Mouse (Mus musculus) limb, embryonic 13.5 days (tissue): Measurements from ENCODE around the gene Papolg. TPM values are rescaled to one million over a fixed set of nuclear protein-coding genes. Genes with fewer than 3 reads are reported as not detected.

Experiments
- ATAC-seq: fragments of 200-750 bp; cut with Nextera tagmentation; 2 replicates; pipeline ENCODE4 v1.8.0; 2017; ENCODE audit warnings: low read depth, moderate number of reproducible peaks, moderate TSS enrichment; ENCODE audit not compliant: low FRiP score
- H3K27ac ChIP-seq: fragments of 300-500 bp; sonication (generic); 2 replicates; pipeline ENCODE4 v1.5.1; 2015; ENCODE audit warnings: inconsistent platforms, mild to moderate bottlenecking, moderate library complexity
- H3K27me3 ChIP-seq: fragments of 300-500 bp; sonication (generic); 2 replicates; pipeline ENCODE4 v1.6.1; 2015; ENCODE audit warnings: mild to moderate bottlenecking, inconsistent platforms
- H3K36me3 ChIP-seq: fragments of 300-500 bp; sonication (generic); 2 replicates; pipeline ENCODE4 v1.6.1; 2015; ENCODE audit warnings: inconsistent platforms, mild to moderate bottlenecking, moderate library complexity
- H3K4me1 ChIP-seq: fragments of 300-500 bp; sonication (generic); 2 replicates; pipeline ENCODE4 v1.6.1; 2015; ENCODE audit warnings: inconsistent platforms
- H3K4me2 ChIP-seq: fragments of 300-500 bp; sonication (generic); replicated peaks from 2 replicates; pipeline ENCODE4 v1.6.1; 2015; ENCODE audit warnings: inconsistent platforms, mild to moderate bottlenecking, moderate library complexity
- H3K4me3 ChIP-seq: fragments of 300-500 bp; sonication (generic); 2 replicates; pipeline ENCODE4 v1.5.1; 2015; ENCODE audit warnings: moderate library complexity, mild to moderate bottlenecking, inconsistent platforms
- H3K9ac ChIP-seq: fragments of 300-500 bp; sonication (generic); 2 replicates; pipeline ENCODE4 v1.6.1; 2015; ENCODE audit warnings: mild to moderate bottlenecking, inconsistent platforms
- H3K9me3 ChIP-seq: fragments of 300-500 bp; sonication (generic); 2 replicates; pipeline ENCODE4 v1.6.1; 2016; ENCODE audit warnings: inconsistent platforms
- WGBS: fragments of 180-500 bp; shearing (Covaris S2); methylation state at CpG from one replicate; pipeline ENCODE4 v1.1.7; 2015; 5-methylcytosine and 5-hydroxymethylcytosine counted together
- polyA plus RNA-seq: library from polyadenylated mRNA; unstranded; fragments of >200 nt; fragmentation: Nextera tagmentation; extraction: Ambion mirVana; gene quantifications from 2 replicates; pipeline ENCODE4 v1.2.1, GENCODE M21; 2015

Gene Papolg
- polyA plus RNA-seq, 1 experiment from 2014 or later = 20.3 TPM

GRCm38 (mm10) chr11:23846016-23846815, 48.8 kb downstream of the Papolg start:
- H3K4me3 ChIP-seq = no peak overlapping the region
- no peak for ATAC-seq
- no peaks in the 10 kb centered on the region for H3K9me3 ChIP-seq
- peaks cover 12% of the 10 kb centered on the region; the same call in 1 of the 2 replicates for H3K4me1 ChIP-seq
- 71% methylated on average over 22 of the region's 22 CpGs for WGBS
- no peak overlapping the region for H3K9ac ChIP-seq
- no peaks in the 10 kb centered on the region for H3K36me3 ChIP-seq
- no peak overlapping the region for H3K4me2 ChIP-seq
- H3K27ac ChIP-seq = no peak overlapping the region
- no peaks in the 10 kb centered on the region for H3K27me3 ChIP-seq

- Histone ChIP-seq H3K27ac (no peak overlapping the region), H3K9me3 (no peaks in the 10 kb centered on the region), H3K4me1 (no peaks in the 10 kb centered on the region), H3K27me3 (no peaks in the 10 kb centered on the region), H3K36me3 (no peaks in the 10 kb centered on the region), H3K4me2 (no peak overlapping the region), H3K4me3 (no peak overlapping the region), H3K9ac (no peak overlapping the region)
- ATAC-seq = no peak
- WGBS = 78% methylated on average over 3 of the region's 3 CpGs
Measured at GRCm38 (mm10) chr11:23823244-23823643, 71.8 kb downstream of the Papolg start.

GRCm38 (mm10) chr11:23821652-23822051, 73.4 kb downstream of the Papolg start:
- WGBS = 85% methylated on average over 2 of the region's 2 CpGs
- Histone ChIP-seq H3K27ac (no peak overlapping the region), H3K4me1 (no peaks in the 10 kb centered on the region), H3K36me3 (no peaks in the 10 kb centered on the region), H3K4me2 (no peak overlapping the region), H3K4me3 (no peak overlapping the region), H3K27me3 (no peaks in the 10 kb centered on the region), H3K9ac (no peak overlapping the region), H3K9me3 (no peaks in the 10 kb centered on the region)
- no peak for ATAC-seq

GRCm38 (mm10) chr11:23820977-23821376, 74.1 kb downstream of the Papolg start:
- no peak overlapping the region for H3K9ac ChIP-seq
- WGBS = 68% methylated on average over 2 of the region's 2 CpGs

GRCm38 (mm10) chr11:23818745-23819144, 76.3 kb downstream of the Papolg start:
- H3K4me3 ChIP-seq = no peak overlapping the region
- no peak overlapping the region for H3K9ac ChIP-seq
- H3K36me3 ChIP-seq = no peaks in the 10 kb centered on the region
- H3K27ac ChIP-seq = no peak overlapping the region
- 79% methylated on average over 1 of the region's 1 CpGs for WGBS
- H3K4me2 ChIP-seq = no peak overlapping the region
- no peak for ATAC-seq
- no peaks in the 10 kb centered on the region for H3K27me3 ChIP-seq
- H3K4me1 ChIP-seq = no peaks in the 10 kb centered on the region
- no peaks in the 10 kb centered on the region for H3K9me3 ChIP-seq

More at GRCm38 (mm10) chr11:23820977-23821376, 74.1 kb downstream of the Papolg start:
- H3K4me1 ChIP-seq = no peaks in the 10 kb centered on the region
- H3K4me3 ChIP-seq = no peak overlapping the region
- no peak for ATAC-seq
- no peaks in the 10 kb centered on the region for H3K9me3 ChIP-seq
- H3K27me3 ChIP-seq = no peaks in the 10 kb centered on the region
- no peaks in the 10 kb centered on the region for H3K36me3 ChIP-seq
- no peak overlapping the region for H3K4me2 ChIP-seq
- H3K27ac ChIP-seq = no peak overlapping the region

Other genes with a start within 250 kb of the Papolg start
- 24.4 and 27.5 TPM in 2 replicates for gene Pus10, start 229.6 kb downstream of the Papolg start, polyA plus RNA-seq
- gene Pex13, start 229.3 kb downstream of the Papolg start, polyA plus RNA-seq = 37.5 and 41.7 TPM in 2 replicates
- 0.78 and 0.95 TPM in 2 replicates for gene Rel, start 124.3 kb downstream of the Papolg start, polyA plus RNA-seq
- gene A830031A19Rik, start 179.8 kb upstream of the Papolg start, polyA plus RNA-seq = not detected in 2 replicates
- 76.6 and 82.3 TPM in 2 replicates for gene Bcl11a, start 182.8 kb upstream of the Papolg start, polyA plus RNA-seq